Mouse (Mus musculus) frontal cortex, postnatal 25 days (tissue): ENCODE measurements around the gene Trabd2b.

Experiments used
- DNase-seq, 2 experiments: peaks; one replicate each; pipeline ENCODE4 v3.0.0; 2022; ENCODE audit warnings: low spot score in 2 of 2

The Trabd2b gene

GRCm38 (mm10) chr4:114495688-114496426 is 89.3 kb downstream of the Trabd2b start:
- no peak for DNase-seq

- DNase-seq: no peak
Measured at GRCm38 (mm10) chr4:114499650-114500049, 93.1 kb downstream of the Trabd2b start.

GRCm38 (mm10) chr4:114500317-114500716 is 93.8 kb downstream of the Trabd2b start:
- no peak for DNase-seq

- no peak for DNase-seq
Measured at GRCm38 (mm10) chr4:114501048-114501447, 94.5 kb downstream of the Trabd2b start.

GRCm38 (mm10) chr4:114501611-114502010 is 95.1 kb downstream of the Trabd2b start:
- DNase-seq: no peak

GRCm38 (mm10) chr4:114504227-114505041 is 97.9 kb downstream of the Trabd2b start:
- DNase-seq: no peak

DNA sequence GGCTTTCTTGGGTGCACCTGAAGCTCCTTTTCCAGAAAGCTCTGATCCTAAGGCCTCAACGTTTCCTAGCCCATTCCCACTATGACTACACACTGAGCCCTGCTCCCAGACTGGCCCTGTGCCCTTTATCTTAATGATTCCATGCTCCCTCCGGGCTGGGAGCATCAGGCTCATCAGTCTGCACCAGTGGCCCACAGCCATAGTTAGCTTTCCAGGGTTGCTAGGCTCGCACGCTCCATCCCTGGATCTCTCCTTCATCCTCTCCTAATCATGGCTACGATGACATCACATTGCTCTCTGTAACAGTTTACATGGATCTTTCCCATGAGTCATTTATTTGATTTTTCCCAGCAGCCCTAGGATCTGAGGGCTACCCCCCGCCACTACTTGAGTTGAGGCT is 103.1 kb downstream of the Trabd2b start:
- no peak for DNase-seq

DNA sequence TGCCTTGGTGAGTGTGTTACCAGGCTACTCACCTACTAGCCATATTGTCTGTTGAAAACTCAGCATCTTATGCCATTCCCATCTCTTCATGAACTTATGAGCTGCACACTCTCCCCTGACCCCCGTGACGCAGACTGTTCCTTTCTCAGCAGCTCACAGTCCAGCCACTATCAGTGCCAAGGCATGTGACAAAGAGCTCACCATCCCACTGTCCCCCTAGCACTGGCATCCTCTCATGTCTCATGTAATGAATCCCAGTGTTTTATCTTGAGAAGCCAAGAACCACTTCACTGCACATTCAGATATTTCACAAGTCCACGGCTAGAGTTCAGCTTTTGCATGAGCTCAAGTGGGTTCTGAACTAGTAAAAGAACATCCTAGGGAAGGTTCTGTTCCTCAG is 105.1 kb downstream of the Trabd2b start:
- no peak for DNase-seq

DNA sequence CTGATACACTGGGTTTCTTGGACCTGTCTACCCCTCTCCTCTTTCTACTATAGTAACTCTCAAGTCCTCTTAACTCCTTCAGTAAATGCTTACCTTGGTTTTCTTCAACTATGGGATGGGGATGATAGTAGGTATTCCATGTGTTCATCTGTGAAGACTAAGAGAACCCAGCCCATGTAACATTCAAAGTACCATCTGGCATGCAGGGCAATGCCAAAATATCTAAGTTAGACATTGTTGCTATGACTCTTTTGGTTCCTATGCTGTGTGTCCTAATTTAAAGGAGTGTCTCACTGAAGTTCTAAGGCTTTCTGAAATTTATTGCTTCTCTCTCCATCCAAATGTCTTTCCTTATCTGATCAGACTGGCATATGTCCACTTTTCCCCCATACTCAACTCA is 106.6 kb downstream of the Trabd2b start:
- no peak for DNase-seq

GRCm38 (mm10) chr4:114515330-114515771 is 108.8 kb downstream of the Trabd2b start:
- no peak for DNase-seq

GRCm38 (mm10) chr4:114516651-114517050 is 110.1 kb downstream of the Trabd2b start:
- DNase-seq: no peak

DNA sequence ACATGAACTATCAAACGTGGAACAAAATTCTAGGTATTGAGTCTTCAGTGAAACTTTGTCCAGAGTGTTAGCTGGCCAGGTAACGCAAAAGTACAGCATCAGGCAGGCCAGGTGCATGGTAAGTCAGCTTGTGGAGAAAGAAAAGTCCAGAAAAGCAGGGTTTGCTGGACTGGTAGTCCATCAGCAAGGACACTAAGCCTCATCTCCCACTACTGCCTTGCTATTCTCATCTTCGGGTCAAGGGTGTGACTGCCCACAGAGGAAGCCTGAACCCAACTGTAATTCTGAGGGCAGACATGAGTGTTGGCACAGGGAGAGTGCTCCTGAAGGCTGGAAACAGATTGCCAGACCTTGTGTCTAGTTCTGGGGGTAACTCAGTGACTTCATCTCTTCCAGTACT is 111.5 kb downstream of the Trabd2b start:
- no peak for DNase-seq

GRCm38 (mm10) chr4:114518571-114518970 is 112.0 kb downstream of the Trabd2b start:
- DNase-seq: no peak

- DNase-seq: no peak
Measured at GRCm38 (mm10) chr4:114519321-114519720, 112.8 kb downstream of the Trabd2b start.

DNA sequence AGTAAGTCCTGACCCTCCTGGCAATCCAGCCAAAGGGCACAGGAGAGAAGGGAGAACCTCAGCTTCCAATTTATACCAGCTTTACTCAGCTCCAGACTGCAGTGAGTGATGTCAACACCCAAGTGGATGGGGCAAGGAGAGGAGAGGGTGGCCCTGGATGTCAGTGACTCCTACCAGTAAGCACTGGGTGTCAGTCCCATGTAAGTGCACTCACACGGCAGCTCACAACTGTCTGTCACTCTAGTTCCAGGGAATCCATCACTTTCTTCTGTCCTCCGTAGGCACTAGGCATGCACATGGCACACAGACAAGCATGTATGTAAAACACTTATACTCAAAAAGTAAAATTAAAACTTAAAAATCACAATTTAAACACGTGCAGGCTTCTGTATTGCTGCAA is 113.4 kb downstream of the Trabd2b start:
- DNase-seq: no peak

GRCm38 (mm10) chr4:114523335-114524188 is 117.0 kb downstream of the Trabd2b start:
- DNase-seq: no peak

DNA sequence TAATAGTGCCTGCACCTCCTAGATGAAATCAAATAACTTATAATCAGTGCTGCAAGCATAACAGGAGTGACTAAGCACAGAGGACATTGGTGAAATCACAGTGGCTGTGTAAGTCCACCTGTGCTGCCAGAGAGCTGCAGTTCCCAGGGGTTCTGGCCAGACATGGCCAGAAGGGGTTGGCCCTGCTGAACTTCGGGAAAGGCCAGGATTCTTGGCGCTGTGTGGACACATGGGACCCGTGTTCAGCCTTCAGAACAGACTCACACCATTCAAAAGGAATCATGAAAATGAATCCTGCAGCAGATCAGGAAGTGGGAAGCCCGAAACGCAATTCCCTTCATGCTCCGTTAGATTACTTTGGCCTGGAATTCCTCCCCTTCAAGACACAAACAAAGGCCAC is 125.1 kb downstream of the Trabd2b start:
- no peak for DNase-seq

GRCm38 (mm10) chr4:114533894-114534754 is 127.6 kb downstream of the Trabd2b start:
- DNase-seq: no peak

DNA sequence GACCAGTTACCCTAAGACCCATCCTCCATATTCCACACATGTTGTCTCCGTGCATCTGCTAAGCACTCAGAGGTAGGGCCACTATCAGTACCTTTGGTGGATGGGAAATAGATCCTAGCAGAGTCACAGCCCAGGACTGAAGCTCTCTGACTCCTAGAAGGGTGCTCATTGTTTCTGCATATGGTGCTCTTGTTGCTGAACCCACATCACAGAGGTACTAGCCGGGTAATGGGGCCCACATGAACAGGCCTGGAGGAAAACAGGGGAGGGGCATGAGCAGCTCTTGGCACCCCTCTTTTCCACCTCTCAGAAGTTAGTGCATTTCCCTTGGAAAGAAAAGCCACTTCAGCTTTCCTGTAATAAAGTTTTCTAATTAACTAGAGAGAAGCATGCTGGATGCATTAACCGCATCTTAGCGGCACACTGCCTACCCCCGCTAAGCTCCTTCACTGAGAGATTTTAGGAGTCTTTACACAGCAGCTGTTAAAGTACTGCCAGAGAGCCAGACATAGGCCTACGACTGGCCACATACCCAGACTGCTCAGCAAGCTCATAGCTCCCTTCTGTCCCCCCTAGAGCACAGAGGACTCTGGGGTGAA is 131.0 kb downstream of the Trabd2b start:
- DNase-seq: no peak

GRCm38 (mm10) chr4:114540031-114540430 is 133.5 kb downstream of the Trabd2b start:
- DNase-seq: no peak

- DNase-seq: no peak
Measured at GRCm38 (mm10) chr4:114541221-114541620, 134.7 kb downstream of the Trabd2b start.
